Mouse (Mus musculus) heart, adult 2 months (tissue): ENCODE data around the gene Sfmbt1.

ENCODE experiments used
- CTCF ChIP-seq: fragments of 200-600 bp; IDR thresholded peaks from 2 replicates; pipeline ENCODE4 v1.8.1; 2022; ENCODE audit warnings: antibody characterized with exemption, mild to moderate bottlenecking, moderate library complexity
- POLR2A ChIP-seq: fragments of 200-500 bp; IDR thresholded peaks from 2 replicates; pipeline ENCODE4 v1.6.1; 2011; ENCODE audit warnings: mild to moderate bottlenecking, low read depth, low read length, control low read depth; ENCODE audit not compliant: insufficient read depth

GRCm38 (mm10) chr14:30682131-30682530 is 32.5 kb upstream of the Sfmbt1 start:
- TF ChIP-seq CTCF (no peak), POLR2A (no peak)
